Mouse (Mus musculus) erythroblast, embryonic 14.5 days (primary cell): ENCODE measurements at regions not wholly inside any gene's neighbourhood (a gene's known extent, or its start where the extent isn't known, plus 50 kb on each side); places are given as distances from the start of the nearest gene placed in this dataset.

Experiments
- GATA1 ChIP-seq: IDR thresholded peaks from 2 replicates; pipeline ENCODE4 v1.6.1; 2012; ENCODE audit warnings: low read length, inconsistent platforms, mixed read lengths
- TAL1 ChIP-seq: IDR thresholded peaks from 3 replicates; pipeline ENCODE4 v1.6.1; 2012; ENCODE audit warnings: low read length, inconsistent platforms, mixed read lengths

- TF ChIP-seq TAL1: no peak
- TF ChIP-seq GATA1: no peak
Measured at GRCm38 (mm10) chr10:37339658-37340057, 200.9 kb upstream of the Marcks start.
